Mouse (Mus musculus): ENCODE measurements around the gene C530008M17Rik.

- TF ChIP-seq POLR2A (IDR thresholded peaks at IDR 0.05; ENCODE audit: insufficient read depth, low read depth, low read length) = no peak
- TF ChIP-seq CTCF (IDR thresholded peaks at IDR 0.05; ENCODE audit: insufficient read depth, low read depth, low read length) = no peak
These were observed 199.7 kb downstream of the C530008M17Rik start for GRCm38 (mm10) chr5:76855829-76856600.

All from olfactory bulb, adult 2 months (tissue).